Mouse (Mus musculus) CH12.LX (cell line): ENCODE results near the gene Trim17. TPM values are rescaled to one million over a fixed set of nuclear protein-coding genes. Genes with fewer than 3 reads are reported as not detected.

Experiments
- DNase-seq: peaks from one replicate; pipeline ENCODE4 v3.0.0-alpha.2; 2013; ENCODE audit errors: extremely low read depth
- H3K27ac ChIP-seq: 2 replicates; pipeline ENCODE4 v1.5.1; 2012; ENCODE audit warnings: low read depth, mild to moderate bottlenecking, control low read depth, moderate library complexity; ENCODE audit not compliant: insufficient read depth
- H3K27me3 ChIP-seq: replicated peaks from 2 replicates; pipeline ENCODE3; 2012; ENCODE audit warnings: inconsistent platforms
- H3K36me3 ChIP-seq, 2 experiments: replicated peaks in 1 of 2; 2 replicates each; pipeline versions ENCODE3 to v1.6.1; 2012; ENCODE audit warnings: inconsistent platforms in 1 of 2, low read length in 1 of 2, mild to moderate bottlenecking in 1 of 2, mixed read lengths in 1 of 2, moderate library complexity in 1 of 2; ENCODE audit not compliant: control insufficient read depth in 1 of 2, insufficient read depth in 1 of 2
- H3K4me1 ChIP-seq, 2 experiments: 2 replicates each; pipeline ENCODE4 v1.6.1; 2012; ENCODE audit warnings: inconsistent platforms in 1 of 2, moderate library complexity in 1 of 2; ENCODE audit not compliant: insufficient read depth in 2 of 2, control insufficient read depth in 1 of 2
- H3K4me2 ChIP-seq: 2 replicates; pipeline ENCODE4 v1.6.1; 2012; ENCODE audit warnings: low read depth, mild to moderate bottlenecking, control low read depth; ENCODE audit not compliant: poor library complexity, insufficient read depth, severe bottlenecking
- H3K4me3 ChIP-seq, 3 experiments: fragments of 150-350 bp in 1 of 3; sonication (generic) in 1 of 3; replicated peaks in 1 of 3; 2 replicates each; pipeline versions ENCODE3 to v1.5.1; 2011 to 2012; ENCODE audit warnings: low read depth in 2 of 3, low read length in 2 of 3, mild to moderate bottlenecking in 2 of 3, moderate library complexity in 2 of 3, control low read depth in 1 of 3, improper control_type of control experiment in 1 of 3, inconsistent platforms in 1 of 3, mixed read lengths in 1 of 3; ENCODE audit not compliant: poor library complexity in 1 of 3
- H3K79me2 ChIP-seq: replicated peaks from 2 replicates; pipeline ENCODE4 v1.6.1; 2012; ENCODE audit warnings: mild to moderate bottlenecking, moderate library complexity; ENCODE audit not compliant: control insufficient read depth, poor library complexity, insufficient read depth, severe bottlenecking; ENCODE audit errors: extremely low read depth
- H3K9ac ChIP-seq: 2 replicates; pipeline ENCODE4 v1.6.1; 2012; ENCODE audit warnings: low read depth, mild to moderate bottlenecking, control low read depth, moderate library complexity; ENCODE audit not compliant: insufficient read depth
- H3K9me3 ChIP-seq: replicated peaks from 2 replicates; pipeline ENCODE3; 2012; ENCODE audit warnings: low read length, inconsistent platforms, mixed read lengths
- BHLHE40 ChIP-seq: IDR thresholded peaks from 2 replicates; pipeline ENCODE4 v1.6.1; 2011; ENCODE audit warnings: mild to moderate bottlenecking, low read depth, low read length, improper control_type of control experiment
- CHD1 ChIP-seq: IDR thresholded peaks from 2 replicates; pipeline ENCODE4 v1.6.1; 2012; ENCODE audit warnings: low read depth, low read length, improper control_type of control experiment, inconsistent platforms
- CHD2 ChIP-seq: IDR thresholded peaks from 2 replicates; pipeline ENCODE4 v1.6.1; 2011; ENCODE audit warnings: low read length, improper control_type of control experiment
- CTCF ChIP-seq, 2 experiments: IDR thresholded peaks in 1 of 2; conservative IDR thresholded peaks in 1 of 2; 2 replicates each; pipeline ENCODE4 v1.5.1; 2011 to 2012; ENCODE audit warnings: low read depth in 2 of 2, low read length in 2 of 2, improper control_type of control experiment in 1 of 2, inconsistent platforms in 1 of 2, mild to moderate bottlenecking in 1 of 2, moderate library complexity in 1 of 2
- E2F4 ChIP-seq: IDR thresholded peaks from 2 replicates; pipeline ENCODE4 v1.6.1; 2011; ENCODE audit warnings: low read depth, low read length, improper control_type of control experiment; ENCODE audit not compliant: insufficient replicate concordance
- ELF1 ChIP-seq: IDR thresholded peaks from 2 replicates; pipeline ENCODE4 v1.6.1; 2014; ENCODE audit warnings: low read depth, mild to moderate bottlenecking, inconsistent platforms, low read length, improper control_type of control experiment
- EP300 ChIP-seq: IDR thresholded peaks from 2 replicates; pipeline ENCODE4 v1.6.1; 2011; ENCODE audit warnings: low read length, improper control_type of control experiment
- ETS1 ChIP-seq: conservative IDR thresholded peaks from 2 replicates; pipeline ENCODE4 v1.6.1; 2012; ENCODE audit warnings: low read depth, mild to moderate bottlenecking, inconsistent platforms, low read length, improper control_type of control experiment, moderate library complexity
- GABPA ChIP-seq: IDR thresholded peaks from 2 replicates; pipeline ENCODE4 v1.6.1; 2012; ENCODE audit warnings: low read depth, low read length, improper control_type of control experiment, inconsistent platforms; ENCODE audit not compliant: insufficient replicate concordance
- HCFC1 ChIP-seq: IDR thresholded peaks from 2 replicates; pipeline ENCODE4 v1.6.1; 2012; ENCODE audit warnings: low read depth, mild to moderate bottlenecking, inconsistent platforms, low read length, improper control_type of control experiment
- IRF4 ChIP-seq: IDR thresholded peaks from 2 replicates; pipeline ENCODE4 v1.6.1; 2014; ENCODE audit warnings: low read depth, mild to moderate bottlenecking, inconsistent platforms, low read length, improper control_type of control experiment
- JUN ChIP-seq: IDR thresholded peaks from 2 replicates; pipeline ENCODE4 v1.6.1; 2011; ENCODE audit warnings: low read depth, mild to moderate bottlenecking, low read length, improper control_type of control experiment, moderate library complexity; ENCODE audit not compliant: insufficient read depth
- JUND ChIP-seq: conservative IDR thresholded peaks from 2 replicates; pipeline ENCODE4 v1.6.1; 2011; ENCODE audit warnings: low read depth, low read length, improper control_type of control experiment
- KAT2A ChIP-seq: IDR thresholded peaks from 2 replicates; pipeline ENCODE4 v1.6.1; 2012; ENCODE audit warnings: low read length, improper control_type of control experiment, inconsistent platforms; ENCODE audit not compliant: insufficient replicate concordance
- MAFK ChIP-seq: IDR thresholded peaks from 2 replicates; pipeline ENCODE4 v1.6.1; 2011; ENCODE audit warnings: low read length, improper control_type of control experiment; ENCODE audit not compliant: insufficient replicate concordance
- MAX ChIP-seq: IDR thresholded peaks from 2 replicates; pipeline ENCODE4 v1.6.1; 2011; ENCODE audit warnings: low read length, improper control_type of control experiment
- MAZ ChIP-seq: IDR thresholded peaks from 2 replicates; pipeline ENCODE4 v1.6.1; 2012; ENCODE audit warnings: low read depth, mild to moderate bottlenecking, inconsistent platforms, low read length, improper control_type of control experiment, moderate library complexity
- MEF2A ChIP-seq: IDR thresholded peaks from 2 replicates; pipeline ENCODE4 v1.6.1; 2014; ENCODE audit warnings: low read depth, mild to moderate bottlenecking, inconsistent platforms, low read length, improper control_type of control experiment, borderline replicate concordance
- MXI1 ChIP-seq: IDR thresholded peaks from 2 replicates; pipeline ENCODE4 v1.6.1; 2011; ENCODE audit warnings: mild to moderate bottlenecking, low read depth, low read length, improper control_type of control experiment
- MYC ChIP-seq: IDR thresholded peaks from 2 replicates; pipeline ENCODE4 v1.6.1; 2011; ENCODE audit warnings: low read depth, mild to moderate bottlenecking, improper control_type of control experiment, low read length
- NELFE ChIP-seq: IDR thresholded peaks from 2 replicates; pipeline ENCODE4 v1.6.1; 2011; ENCODE audit warnings: low read depth, low read length, improper control_type of control experiment
- NRF1 ChIP-seq: IDR thresholded peaks from 2 replicates; pipeline ENCODE4 v1.6.1; 2014; ENCODE audit warnings: low read depth, mild to moderate bottlenecking, inconsistent platforms, low read length, improper control_type of control experiment, moderate library complexity
- PAX5 ChIP-seq: IDR thresholded peaks from 2 replicates; pipeline ENCODE4 v1.6.1; 2012; ENCODE audit warnings: low read length, inconsistent platforms, mixed read lengths
- POLR2A ChIP-seq: IDR thresholded peaks from 2 replicates; pipeline ENCODE4 v1.6.1; 2011; ENCODE audit warnings: low read depth, mild to moderate bottlenecking, improper control_type of control experiment, low read length
- POLR2AphosphoS2 ChIP-seq: IDR thresholded peaks from 2 replicates; pipeline ENCODE4 v1.6.1; 2011; ENCODE audit warnings: low read depth, low read length, improper control_type of control experiment
- RAD21 ChIP-seq: IDR thresholded peaks from 2 replicates; pipeline ENCODE4 v1.6.1; 2011; ENCODE audit warnings: low read depth, mild to moderate bottlenecking, low read length, improper control_type of control experiment, moderate library complexity
- RCOR1 ChIP-seq: conservative IDR thresholded peaks from 2 replicates; pipeline ENCODE4 v1.6.1; 2012; ENCODE audit warnings: low read depth, mild to moderate bottlenecking, inconsistent platforms, low read length, improper control_type of control experiment
- SIN3A ChIP-seq: IDR thresholded peaks from 2 replicates; pipeline ENCODE4 v1.6.1; 2012; ENCODE audit warnings: low read length, improper control_type of control experiment, inconsistent platforms
- SMC3 ChIP-seq: IDR thresholded peaks from 2 replicates; pipeline ENCODE4 v1.6.1; 2011; ENCODE audit warnings: low read depth, low read length, improper control_type of control experiment
- TBP ChIP-seq: conservative IDR thresholded peaks from 2 replicates; pipeline ENCODE4 v1.6.1; 2011; ENCODE audit warnings: low read depth, low read length, improper control_type of control experiment
- TCF12 ChIP-seq: IDR thresholded peaks from 2 replicates; pipeline ENCODE4 v1.6.1; 2014; ENCODE audit warnings: low read depth, mild to moderate bottlenecking, inconsistent platforms, low read length, improper control_type of control experiment
- UBTF ChIP-seq: IDR thresholded peaks from 2 replicates; pipeline ENCODE4 v1.6.1; 2012; ENCODE audit warnings: low read depth, mild to moderate bottlenecking, inconsistent platforms, low read length, improper control_type of control experiment, moderate library complexity
- USF1 ChIP-seq: IDR thresholded peaks from 2 replicates; pipeline ENCODE4 v1.6.1; 2014; ENCODE audit warnings: low read depth, mild to moderate bottlenecking, inconsistent platforms, low read length, improper control_type of control experiment
- USF2 ChIP-seq: conservative IDR thresholded peaks from 2 replicates; pipeline ENCODE4 v1.6.1; 2011; ENCODE audit warnings: low read depth, low read length, improper control_type of control experiment
- ZC3H11A ChIP-seq: IDR thresholded peaks from 2 replicates; pipeline ENCODE4 v1.6.1; 2012; ENCODE audit warnings: low read depth, mild to moderate bottlenecking, inconsistent platforms, low read length, improper control_type of control experiment
- ZKSCAN1 ChIP-seq: IDR thresholded peaks from 2 replicates; pipeline ENCODE4 v1.6.1; 2012; ENCODE audit warnings: low read depth, inconsistent platforms, low read length, improper control_type of control experiment, borderline replicate concordance
- ZMIZ1 ChIP-seq: IDR thresholded peaks from 2 replicates; pipeline ENCODE4 v1.6.1; 2012; ENCODE audit warnings: low read depth, mild to moderate bottlenecking, inconsistent platforms, low read length, improper control_type of control experiment
- ZNF384 ChIP-seq: IDR thresholded peaks from 2 replicates; pipeline ENCODE4 v1.6.1; 2012; ENCODE audit warnings: low read depth, low read length, improper control_type of control experiment, inconsistent platforms
- dilution Hi-C: fragments of 300-500 bp; cut with MboI; formaldehyde crosslinking; loops from 2 replicates; pipeline ENCODE4 v1.14.3; 2020; ENCODE audit warnings: low sequenced_read_pairs; ENCODE audit not compliant: extremely low pct_unique_long_range_greater_than_20kb, extremely low pct_ligation_motif_present
- in situ Hi-C: fragments of 300-500 bp; cut with MboI; formaldehyde crosslinking; loops from 3 replicates; pipeline ENCODE4 v1.14.3; 2019; ENCODE audit warnings: low sequenced_read_pairs, low pct_ligation_motif_present, low pct_unique_long_range_greater_than_20kb, mixed read lengths
- polyA plus RNA-seq: library from polyadenylated mRNA; unstranded; fragments of >175 nt; gene quantifications from 2 replicates; pipeline ENCODE4 v1.2.1, GENCODE M21; 2012; ENCODE audit warnings: low read depth; ENCODE audit not compliant: insufficient read length
- total RNA-seq, 2 experiments: library from RNA; depleted of rRNA; stranded (reverse); fragments of 300-350 nt in 1 of 2; fragments of >200 nt in 1 of 2; gene quantifications; 2 replicates each; pipeline ENCODE4 v1.2.3; 2012 to 2014

Trim17 gene
- total and polyA plus RNA-seq, 3 experiments: 0.47 to 0.49 TPM; not detected in 1

- TF ChIP-seq ZMIZ1 (no peak; the same call in 1 of the 2 replicates), RCOR1 (no peak; the same call in 1 of the 2 replicates), GABPA (no peak), SIN3A (no peak; the same call in 1 of the 2 replicates), USF2 (no peak), MXI1 (no peak; the same call in none of the 2 replicates), CHD1 (no peak), MAFK (peak; percentile 92), ETS1 (peak; percentile 55; the same call in 1 of the 2 replicates), USF1 (no peak), ELF1 (no peak), POLR2AphosphoS2 (no peak), MYC (no peak), ZKSCAN1 (no peak), KAT2A (no peak), JUND (no peak), NELFE (peak; percentile 50), HCFC1 (no peak), JUN (no peak), IRF4 (peak; percentile 73), POLR2A (peak; percentile 40; the same call in 1 of the 2 replicates), PAX5 (no peak), EP300 (peak; percentile 52), ZNF384 (no peak), MAZ (no peak), BHLHE40 (peak; percentile 82), CTCF (conservative IDR thresholded peaks at IDR 0.05 in 1 of 2, IDR thresholded peaks at IDR 0.05 in 1 of 2; ENCODE audit: low read depth in 2 of 2, low read length in 2 of 2) (no peak), CHD2 (peak; percentile 81), SMC3 (no peak), ZC3H11A (no peak), RAD21 (no peak; the same call in 1 of the 2 replicates), TBP (no peak), E2F4 (no peak), TCF12 (no peak), UBTF (peak; percentile 41; the same call in 1 of the 2 replicates), NRF1 (no peak), MAX (no peak), MEF2A (peak; percentile 63; the same call in 1 of the 2 replicates)
- peak; percentile 80 for DNase-seq
- Histone ChIP-seq H3K4me3 (peak overlapping the region; percentile 24 to 60 (median 30)), H3K9ac (peak overlapping the region; percentile 51), H3K27ac (peak overlapping the region; percentile 62), H3K4me2 (peak overlapping the region; percentile 58), H3K27me3 (peaks cover 31% of the 10 kb centered on the region), H3K9me3 (no peaks in the 10 kb centered on the region), H3K79me2 (peaks cover 2% of the 10 kb centered on the region; the same call in 1 of the 2 replicates), H3K4me1 (peaks cover 8 to 36% of the 10 kb centered on the region in 2 experiments), H3K36me3 (peaks cover 2 to 14% of the 10 kb centered on the region in 2 experiments)
- dilution Hi-C loops (no loop called here), in situ Hi-C loops (no loop called here)
Measured at GRCm38 (mm10) chr11:58953351-58954169, 925 bp upstream of the Trim17 start.
